Mouse (Mus musculus) lung, embryonic 16.5 days (tissue): Measurements from ENCODE around the gene Fstl4. TPM values are rescaled to one million over a fixed set of nuclear protein-coding genes. Genes with fewer than 3 reads are reported as not detected.
"Not testable (repeated sequence)": the region's sequence is repeated elsewhere in the genome, so short reads cannot be mapped to it uniquely, and the experiment has no call there.

Experiments used
- ATAC-seq: fragments of 200-750 bp; cut with Nextera tagmentation; 2 replicates; pipeline ENCODE4 v1.8.0; 2017; ENCODE audit warnings: low read depth, mild to moderate bottlenecking, moderate library complexity
- H3K27ac ChIP-seq: fragments of 300-500 bp; sonication (generic); 2 replicates; pipeline ENCODE4 v1.5.1; 2014; ENCODE audit warnings: mild to moderate bottlenecking, control low read depth, low read length
- H3K27me3 ChIP-seq: fragments of 300-500 bp; sonication (generic); 2 replicates; pipeline ENCODE4 v1.6.1; 2014; ENCODE audit warnings: low read depth, low read length, mixed read lengths; ENCODE audit not compliant: control insufficient read depth, insufficient read depth
- H3K36me3 ChIP-seq: fragments of 300-500 bp; sonication (generic); 2 replicates; pipeline ENCODE4 v1.6.1; 2014; ENCODE audit warnings: low read length; ENCODE audit not compliant: control insufficient read depth, insufficient read depth
- H3K4me1 ChIP-seq: fragments of 300-500 bp; sonication (generic); replicated peaks from 2 replicates; pipeline ENCODE4 v1.6.1; 2014; ENCODE audit warnings: low read length, mixed read lengths; ENCODE audit not compliant: control insufficient read depth, insufficient read depth
- H3K4me2 ChIP-seq: fragments of 300-500 bp; sonication (generic); 2 replicates; pipeline ENCODE4 v1.6.1; 2014; ENCODE audit warnings: low read depth, low read length, control low read depth
- H3K4me3 ChIP-seq: fragments of 300-500 bp; sonication (generic); 2 replicates; pipeline ENCODE4 v1.5.1; 2014; ENCODE audit warnings: mild to moderate bottlenecking, low read length, control low read depth
- H3K9ac ChIP-seq: fragments of 300-500 bp; sonication (generic); 2 replicates; pipeline ENCODE4 v1.6.1; 2014; ENCODE audit warnings: low read length, control low read depth
- H3K9me3 ChIP-seq: fragments of 300-500 bp; sonication (generic); 2 replicates; pipeline ENCODE4 v1.6.1; 2016; ENCODE audit warnings: low read length; ENCODE audit not compliant: control insufficient read depth
- WGBS: fragments of 180-500 bp; shearing (Covaris S2); extraction: QIAGEN DNeasy Blood & Tissue Kit; methylation state at CpG from one replicate; pipeline ENCODE4 v1.1.7; 2014; 5-methylcytosine and 5-hydroxymethylcytosine counted together
- polyA plus RNA-seq: library from polyadenylated mRNA; unstranded; fragments of >200 nt; fragmentation: Nextera tagmentation; extraction: Ambion mirVana; gene quantifications from 2 replicates; pipeline ENCODE4 v1.2.1, GENCODE M21; 2015

Gene Fstl4
- polyA plus RNA-seq, 1 experiment from 2014 or later = 11.3 TPM

DNA sequence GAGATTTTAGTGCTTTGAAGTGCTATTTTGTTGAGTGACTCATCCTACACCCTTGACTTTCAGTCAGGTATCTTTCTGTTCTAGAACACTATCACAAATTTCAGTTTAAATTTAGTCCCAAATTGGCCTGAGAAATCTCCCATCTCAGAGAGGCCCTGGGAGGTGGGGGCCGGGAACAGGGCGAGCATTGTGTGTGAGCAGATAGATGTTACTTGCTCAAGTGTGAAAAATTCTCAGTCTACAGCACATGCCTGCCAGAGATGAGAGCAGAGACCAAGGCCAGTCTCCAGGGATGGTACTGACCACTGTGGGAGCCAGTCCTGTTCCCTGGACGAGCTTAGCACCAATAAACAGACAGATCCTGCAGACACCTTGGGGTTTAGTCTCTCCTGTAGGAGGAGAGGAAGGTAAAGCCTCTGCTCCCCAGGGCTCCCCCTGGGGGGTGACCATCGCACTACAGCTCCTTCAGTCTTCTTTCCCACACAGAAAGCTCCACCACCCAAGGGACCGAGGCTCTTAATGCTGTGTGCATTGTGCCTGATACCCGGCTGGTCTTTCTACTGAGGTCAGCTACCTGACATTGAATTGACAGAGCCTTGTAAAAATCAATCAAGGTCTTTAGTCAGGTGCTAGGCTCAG, 393.3 kb downstream of the Fstl4 start:
- WGBS = 56% methylated on average over 6 of the region's 6 CpGs
- Histone ChIP-seq H3K9ac (no peak overlapping the region), H3K4me3 (no peak overlapping the region), H3K4me2 (no peak overlapping the region), H3K27ac (no peak overlapping the region), H3K9me3 (no peaks in the 10 kb centered on the region), H3K27me3 (no peaks in the 10 kb centered on the region), H3K36me3 (no peaks in the 10 kb centered on the region), H3K4me1 (no peaks in the 10 kb centered on the region)
- ATAC-seq = no peak

GRCm38 (mm10) chr11:53162385-53162784, 398.0 kb downstream of the Fstl4 start:
- H3K4me3 ChIP-seq = no peak overlapping the region
- no peaks in the 10 kb centered on the region for H3K4me1 ChIP-seq
- 75% methylated on average over 6 of the region's 6 CpGs for WGBS
- ATAC-seq = no peak
- H3K27ac ChIP-seq = no peak overlapping the region
- H3K36me3 ChIP-seq = no peaks in the 10 kb centered on the region
- no peaks in the 10 kb centered on the region for H3K27me3 ChIP-seq
- no peak overlapping the region for H3K4me2 ChIP-seq
- no peaks in the 10 kb centered on the region for H3K9me3 ChIP-seq
- H3K9ac ChIP-seq = no peak overlapping the region

DNA sequence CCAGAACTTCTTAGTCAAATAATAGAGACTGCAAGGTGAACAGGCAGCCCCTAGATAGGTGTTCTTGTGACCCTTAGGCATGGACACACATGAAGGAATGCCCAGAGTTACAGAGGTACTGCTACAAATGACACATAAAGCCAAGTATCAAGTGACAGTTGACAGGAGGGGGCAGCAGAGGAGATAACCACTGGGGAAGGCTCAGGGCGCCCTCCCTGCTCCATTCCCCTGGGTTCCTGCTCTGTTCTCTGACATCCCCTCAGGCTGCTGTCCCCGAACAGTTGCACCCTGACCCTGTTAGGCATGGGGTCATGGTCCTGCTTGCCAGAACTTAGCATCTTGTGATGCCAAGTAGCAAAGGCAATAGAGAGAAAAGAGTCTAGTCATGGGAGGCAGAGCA, 402.0 kb downstream of the Fstl4 start:
- ATAC-seq = no peak
- no peak overlapping the region for H3K4me3 ChIP-seq
- H3K9ac ChIP-seq = no peak overlapping the region
- H3K9me3 ChIP-seq = no peaks in the 10 kb centered on the region
- no peak overlapping the region for H3K27ac ChIP-seq
- no peaks in the 10 kb centered on the region for H3K27me3 ChIP-seq
- H3K36me3 ChIP-seq = no peaks in the 10 kb centered on the region
- no peaks in the 10 kb centered on the region for H3K4me1 ChIP-seq
- H3K4me2 ChIP-seq = no peak overlapping the region
- 44% methylated on average over 2 of the region's 2 CpGs for WGBS

- H3K27me3 ChIP-seq = no peaks in the 10 kb centered on the region
- H3K9ac ChIP-seq = no peak overlapping the region
- H3K4me1 ChIP-seq = peaks cover 8% of the 10 kb centered on the region
- ATAC-seq = no peak
- H3K27ac ChIP-seq = no peak overlapping the region
- H3K4me2 ChIP-seq = no peak overlapping the region
- no peak overlapping the region for H3K4me3 ChIP-seq
- WGBS = 58% methylated on average over 13 of the region's 13 CpGs
- no peaks in the 10 kb centered on the region for H3K36me3 ChIP-seq
- H3K9me3 ChIP-seq = no peaks in the 10 kb centered on the region
Observed at GRCm38 (mm10) chr11:53182177-53182852, 417.9 kb downstream of the Fstl4 start.

DNA sequence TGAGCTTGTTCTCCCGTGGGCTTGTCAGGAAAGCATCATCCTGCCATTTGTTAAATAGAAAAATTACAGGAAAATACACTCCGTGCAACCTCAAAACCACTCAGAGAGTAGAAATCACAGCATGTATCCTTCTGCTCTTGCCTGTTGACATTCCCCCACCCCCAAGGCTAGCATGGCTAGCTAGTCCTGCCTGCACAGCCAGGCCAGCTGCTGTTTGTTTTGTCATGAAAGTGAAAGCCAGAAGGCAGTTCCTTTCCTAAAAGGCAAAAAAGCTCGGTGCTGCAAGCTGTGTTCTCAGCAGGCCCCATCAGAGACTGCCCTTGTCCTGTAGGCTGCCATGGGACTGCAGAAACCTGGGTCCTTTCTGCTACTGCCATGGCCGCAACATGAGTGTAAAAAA, 418.4 kb downstream of the Fstl4 start:
- H3K9me3 ChIP-seq = no peaks in the 10 kb centered on the region
- H3K4me3 ChIP-seq = no peak overlapping the region
- ATAC-seq = no peak
- peaks cover 8% of the 10 kb centered on the region for H3K4me1 ChIP-seq
- no peak overlapping the region for H3K4me2 ChIP-seq
- no peaks in the 10 kb centered on the region for H3K27me3 ChIP-seq
- H3K36me3 ChIP-seq = no peaks in the 10 kb centered on the region
- no peak overlapping the region for H3K9ac ChIP-seq
- H3K27ac ChIP-seq = no peak overlapping the region
- WGBS = 15% methylated on average over 4 of the region's 4 CpGs

DNA sequence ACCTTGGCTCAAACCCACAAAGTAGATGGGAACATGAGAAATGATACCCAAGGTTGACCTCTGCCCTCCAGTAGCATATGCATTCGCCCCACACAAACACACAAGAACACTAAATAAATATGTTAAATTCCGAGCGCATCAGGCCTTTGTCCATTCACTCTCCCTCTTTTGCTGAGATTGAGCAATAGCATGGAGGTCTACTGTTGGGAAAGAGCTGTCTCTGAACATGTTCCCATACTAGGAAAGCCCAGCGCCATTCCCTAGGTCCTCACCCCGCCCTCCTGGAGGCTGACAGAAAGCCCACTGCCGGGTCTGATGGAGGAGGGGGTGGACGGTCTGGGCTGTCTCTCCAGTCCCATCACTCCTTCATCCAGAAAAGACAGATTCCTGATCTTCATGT, 419.6 kb downstream of the Fstl4 start:
- no peak for ATAC-seq
- Histone ChIP-seq H3K4me2 (no peak overlapping the region), H3K27me3 (no peaks in the 10 kb centered on the region), H3K36me3 (no peaks in the 10 kb centered on the region), H3K9ac (no peak overlapping the region), H3K4me3 (no peak overlapping the region), H3K4me1 (peaks cover 8% of the 10 kb centered on the region), H3K27ac (no peak overlapping the region), H3K9me3 (no peaks in the 10 kb centered on the region)
- WGBS = 82% methylated on average over 7 of the region's 7 CpGs

GRCm38 (mm10) chr11:53184698-53185097, 420.3 kb downstream of the Fstl4 start:
- Histone ChIP-seq H3K36me3 (no peaks in the 10 kb centered on the region), H3K9me3 (no peaks in the 10 kb centered on the region), H3K27ac (no peak overlapping the region), H3K9ac (no peak overlapping the region), H3K27me3 (no peaks in the 10 kb centered on the region), H3K4me2 (no peak overlapping the region), H3K4me1 (peaks cover 8% of the 10 kb centered on the region), H3K4me3 (no peak overlapping the region)
- 63% methylated on average over 5 of the region's 5 CpGs for WGBS
- ATAC-seq = no peak

DNA sequence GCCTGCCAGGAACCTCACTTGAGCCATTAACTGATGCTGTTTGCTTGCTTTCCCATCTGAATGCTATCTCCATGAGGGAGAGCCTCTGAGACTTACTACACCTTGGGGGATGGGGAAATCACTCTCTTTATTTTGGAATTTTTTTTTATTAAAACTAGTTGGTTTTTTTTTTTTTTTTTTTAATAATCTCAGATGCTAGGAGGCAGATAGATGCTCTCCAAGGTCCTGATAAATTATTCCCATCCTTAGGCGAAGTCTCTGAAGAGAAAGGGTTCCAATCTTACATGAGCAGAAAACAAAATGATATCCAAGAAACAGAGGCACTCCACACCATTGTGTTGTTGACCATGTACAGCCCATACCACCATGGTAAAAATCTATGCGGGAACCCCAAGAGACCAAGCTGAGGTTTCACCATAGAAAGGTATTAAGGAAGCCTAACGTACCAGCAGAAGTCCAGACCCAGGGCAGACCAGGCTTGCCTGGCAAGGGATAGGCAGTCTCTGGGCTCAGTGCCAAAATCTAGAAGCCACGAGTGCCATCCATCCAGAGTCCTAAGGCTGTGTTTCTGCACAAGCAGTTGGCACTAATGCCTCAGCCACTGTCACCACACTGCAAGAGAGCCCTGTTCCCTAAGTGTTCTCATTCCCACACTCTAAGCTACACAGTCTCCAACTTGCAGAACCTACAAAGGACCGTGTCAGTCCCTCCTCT, 423.1 kb downstream of the Fstl4 start:
- WGBS = 59% methylated on average over 5 of the region's 5 CpGs
- no peak overlapping the region for H3K9ac ChIP-seq
- no peaks in the 10 kb centered on the region for H3K36me3 ChIP-seq
- H3K4me1 ChIP-seq = peaks cover 3% of the 10 kb centered on the region
- no peaks in the 10 kb centered on the region for H3K9me3 ChIP-seq
- H3K27ac ChIP-seq = no peak overlapping the region
- H3K27me3 ChIP-seq = no peaks in the 10 kb centered on the region
- ATAC-seq = no peak
- no peak overlapping the region for H3K4me3 ChIP-seq
- H3K4me2 ChIP-seq = no peak overlapping the region

GRCm38 (mm10) chr11:53196551-53196950, 432.1 kb downstream of the Fstl4 start:
- not testable (repeated sequence) for H3K9me3 ChIP-seq, H3K9ac ChIP-seq, H3K4me1 ChIP-seq, H3K36me3 ChIP-seq, H3K4me2 ChIP-seq, H3K27ac ChIP-seq, H3K27me3 ChIP-seq, H3K4me3 ChIP-seq, ATAC-seq
- WGBS = 79% methylated on average over 1 of the region's 1 CpGs
